Mouse (Mus musculus): ENCODE data around the gene Klhl9. TPM values are rescaled to one million over a fixed set of nuclear protein-coding genes. Genes with fewer than 3 reads are reported as not detected.

Klhl9 gene
- polyA plus RNA-seq, 1 experiment from 2014 or later: 83.9 TPM

Other genes with a start within 250 kb of the Klhl9 start
- not detected in 2 replicates for gene Ifnb1, start 199.7 kb downstream of the Klhl9 start, polyA plus RNA-seq (2016; fragmentation: Nextera tagmentation; extraction: Ambion mirVana)
- gene Ifna15, start 164.2 kb downstream of the Klhl9 start, polyA plus RNA-seq (2016; fragmentation: Nextera tagmentation; extraction: Ambion mirVana): not detected in 2 replicates
- not detected in 2 replicates for gene Ifna14, start 150.7 kb downstream of the Klhl9 start, polyA plus RNA-seq (2016; fragmentation: Nextera tagmentation; extraction: Ambion mirVana)
- not detected in 2 replicates for gene Ifna9, start 130.1 kb downstream of the Klhl9 start, polyA plus RNA-seq (2016; fragmentation: Nextera tagmentation; extraction: Ambion mirVana)
- gene Ifna12, start 119.1 kb downstream of the Klhl9 start, polyA plus RNA-seq (2016; fragmentation: Nextera tagmentation; extraction: Ambion mirVana): not detected in 2 replicates
- not detected in 2 replicates for gene C87499, start 88.1 kb downstream of the Klhl9 start, polyA plus RNA-seq (2016; fragmentation: Nextera tagmentation; extraction: Ambion mirVana)
- gene Ifna13, start 78.0 kb downstream of the Klhl9 start, polyA plus RNA-seq (2016; fragmentation: Nextera tagmentation; extraction: Ambion mirVana): not detected in 2 replicates
- gene Ifna16, start 45.5 kb downstream of the Klhl9 start, polyA plus RNA-seq (2016; fragmentation: Nextera tagmentation; extraction: Ambion mirVana): not detected in 2 replicates
- not detected in 2 replicates for gene Ifna2, start 38.6 kb downstream of the Klhl9 start, polyA plus RNA-seq (2016; fragmentation: Nextera tagmentation; extraction: Ambion mirVana)
- gene Ifnab, start 31.1 kb downstream of the Klhl9 start, polyA plus RNA-seq (2016; fragmentation: Nextera tagmentation; extraction: Ambion mirVana): not detected in 2 replicates
- gene Gm26566, start 660 bp downstream of the Klhl9 start, polyA plus RNA-seq (2016; fragmentation: Nextera tagmentation; extraction: Ambion mirVana): 1.1 and 1.2 TPM in 2 replicates
- 0.30 TPM in 1 of 2 replicates, not detected in the other for gene Gm13271, start 32.4 kb upstream of the Klhl9 start, polyA plus RNA-seq (2016; fragmentation: Nextera tagmentation; extraction: Ambion mirVana)
- 0.28 and 0.36 TPM in 2 replicates for gene Gm13283, start 37.7 kb upstream of the Klhl9 start, polyA plus RNA-seq (2016; fragmentation: Nextera tagmentation; extraction: Ambion mirVana)
- gene Gm13290, start 51.4 kb upstream of the Klhl9 start, polyA plus RNA-seq (2016; fragmentation: Nextera tagmentation; extraction: Ambion mirVana): not detected in 2 replicates
- gene Gm13289, start 54.5 kb upstream of the Klhl9 start, polyA plus RNA-seq (2016; fragmentation: Nextera tagmentation; extraction: Ambion mirVana): not detected in 2 replicates
- not detected in 2 replicates for gene Gm13272, start 57.4 kb upstream of the Klhl9 start, polyA plus RNA-seq (2016; fragmentation: Nextera tagmentation; extraction: Ambion mirVana)
- 0.21 TPM in 1 of 2 replicates, not detected in the other for gene Ifnz, start 59.7 kb upstream of the Klhl9 start, polyA plus RNA-seq (2016; fragmentation: Nextera tagmentation; extraction: Ambion mirVana)
- gene Gm13276, start 63.2 kb upstream of the Klhl9 start, polyA plus RNA-seq (2016; fragmentation: Nextera tagmentation; extraction: Ambion mirVana): not detected in 2 replicates
- gene Gm13277, start 66.2 kb upstream of the Klhl9 start, polyA plus RNA-seq (2016; fragmentation: Nextera tagmentation; extraction: Ambion mirVana): not detected in 2 replicates
- not detected in 2 replicates for gene Gm13278, start 69.1 kb upstream of the Klhl9 start, polyA plus RNA-seq (2016; fragmentation: Nextera tagmentation; extraction: Ambion mirVana)
- not detected in 2 replicates for gene Gm13275, start 72.0 kb upstream of the Klhl9 start, polyA plus RNA-seq (2016; fragmentation: Nextera tagmentation; extraction: Ambion mirVana)
- not detected in 2 replicates for gene Gm13279, start 74.9 kb upstream of the Klhl9 start, polyA plus RNA-seq (2016; fragmentation: Nextera tagmentation; extraction: Ambion mirVana)
- gene Gm13285, start 77.2 kb upstream of the Klhl9 start, polyA plus RNA-seq (2016; fragmentation: Nextera tagmentation; extraction: Ambion mirVana): 0.34 and 0.79 TPM in 2 replicates
- gene Gm13287, start 80.8 kb upstream of the Klhl9 start, polyA plus RNA-seq (2016; fragmentation: Nextera tagmentation; extraction: Ambion mirVana): not detected in 2 replicates
- gene Gm13288, start 83.1 kb upstream of the Klhl9 start, polyA plus RNA-seq (2016; fragmentation: Nextera tagmentation; extraction: Ambion mirVana): not detected in 2 replicates
- gene Ifna7, start 93.8 kb upstream of the Klhl9 start, polyA plus RNA-seq (2016; fragmentation: Nextera tagmentation; extraction: Ambion mirVana): not detected in 2 replicates
- not detected in 2 replicates for gene Ifna11, start 97.5 kb upstream of the Klhl9 start, polyA plus RNA-seq (2016; fragmentation: Nextera tagmentation; extraction: Ambion mirVana)
- gene Ifna6, start 105.0 kb upstream of the Klhl9 start, polyA plus RNA-seq (2016; fragmentation: Nextera tagmentation; extraction: Ambion mirVana): not detected in 2 replicates
- gene Ifna5, start 113.1 kb upstream of the Klhl9 start, polyA plus RNA-seq (2016; fragmentation: Nextera tagmentation; extraction: Ambion mirVana): not detected in 2 replicates
- gene Ifna4, start 119.4 kb upstream of the Klhl9 start, polyA plus RNA-seq (2016; fragmentation: Nextera tagmentation; extraction: Ambion mirVana): not detected in 2 replicates
- not detected in 2 replicates for gene Ifna1, start 127.6 kb upstream of the Klhl9 start, polyA plus RNA-seq (2016; fragmentation: Nextera tagmentation; extraction: Ambion mirVana)
- gene Ifne, start 157.7 kb upstream of the Klhl9 start, polyA plus RNA-seq (2016; fragmentation: Nextera tagmentation; extraction: Ambion mirVana): not detected in 2 replicates

Measured in heart, embryonic 10.5 days (tissue).